Mouse (Mus musculus) cerebellum, adult 11 months (tissue): ENCODE data around the gene Pcp2.
A peak's percentile ranks its signal among the peaks of the same experiment; 100 is the strongest.

Experiments used
- DNase-seq: peaks from one replicate; pipeline ENCODE4 v3.0.0; 2022

Pcp2 gene

GRCm38 (mm10) chr8:3625445-3625844 is at the start of gene Pcp2:
Gene Pcp2 (minus strand): TSS chr8:3625545.
- no peak for DNase-seq

DNA sequence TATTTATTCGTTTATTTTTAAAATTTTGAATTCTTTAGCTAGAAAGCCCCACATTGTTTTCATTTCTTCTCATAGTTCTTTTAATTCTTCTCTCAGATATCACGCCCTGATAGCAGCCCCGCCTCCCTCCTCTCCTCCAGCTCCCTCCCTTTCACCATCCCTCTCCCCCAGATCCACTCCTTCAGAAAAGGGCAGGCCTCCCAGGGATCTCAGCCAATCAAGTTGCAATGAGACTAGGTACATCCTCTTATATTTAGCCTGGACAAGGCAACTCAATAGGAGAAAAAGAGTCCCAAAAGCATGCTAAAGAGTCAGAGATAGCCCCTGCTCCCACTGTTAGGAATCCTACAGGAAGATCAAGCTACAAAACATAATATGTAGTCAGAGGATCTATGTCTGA is 49.3 kb upstream of the Pcp2 start:
- no peak for DNase-seq

- peak; percentile 91 for DNase-seq
Observed at GRCm38 (mm10) chr8:3671980-3672491, 46.7 kb upstream of the Pcp2 start, which contains the start of gene Fcor. Gene Fcor (minus strand): TSS chr8:3672362.

- DNase-seq: no peak
Observed at GRCm38 (mm10) chr8:3670388-3670787, 45.0 kb upstream of the Pcp2 start.

DNA sequence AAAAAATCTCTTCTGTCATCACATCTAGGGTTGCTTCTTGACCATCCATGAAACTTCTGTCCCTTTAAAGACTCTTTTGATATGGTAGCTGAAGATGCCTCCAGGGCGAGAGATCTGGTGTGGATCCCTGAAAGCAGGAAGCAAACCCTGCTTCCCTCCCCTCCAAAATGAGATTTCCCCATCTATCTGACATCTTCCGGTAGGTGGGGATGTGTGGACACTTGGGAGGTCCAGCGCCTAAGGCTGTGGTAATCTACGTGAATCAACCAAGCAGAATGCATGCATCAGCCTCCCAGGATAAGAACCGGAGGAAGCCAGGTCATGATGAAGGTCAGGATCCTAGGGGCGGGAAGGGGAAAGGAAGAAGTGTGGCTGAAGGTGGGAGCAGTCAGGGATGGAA is 40.2 kb upstream of the Pcp2 start, which contains the start of gene Mcemp1:
Gene Mcemp1, plus strand, starts transcription at position 248 of the 400 bp plus-strand sequence.
- DNase-seq: no peak

- DNase-seq: no peak
Observed at GRCm38 (mm10) chr8:3664405-3664804, 39.1 kb upstream of the Pcp2 start.

GRCm38 (mm10) chr8:3660889-3661288 is 35.5 kb upstream of the Pcp2 start:
- no peak for DNase-seq

DNA sequence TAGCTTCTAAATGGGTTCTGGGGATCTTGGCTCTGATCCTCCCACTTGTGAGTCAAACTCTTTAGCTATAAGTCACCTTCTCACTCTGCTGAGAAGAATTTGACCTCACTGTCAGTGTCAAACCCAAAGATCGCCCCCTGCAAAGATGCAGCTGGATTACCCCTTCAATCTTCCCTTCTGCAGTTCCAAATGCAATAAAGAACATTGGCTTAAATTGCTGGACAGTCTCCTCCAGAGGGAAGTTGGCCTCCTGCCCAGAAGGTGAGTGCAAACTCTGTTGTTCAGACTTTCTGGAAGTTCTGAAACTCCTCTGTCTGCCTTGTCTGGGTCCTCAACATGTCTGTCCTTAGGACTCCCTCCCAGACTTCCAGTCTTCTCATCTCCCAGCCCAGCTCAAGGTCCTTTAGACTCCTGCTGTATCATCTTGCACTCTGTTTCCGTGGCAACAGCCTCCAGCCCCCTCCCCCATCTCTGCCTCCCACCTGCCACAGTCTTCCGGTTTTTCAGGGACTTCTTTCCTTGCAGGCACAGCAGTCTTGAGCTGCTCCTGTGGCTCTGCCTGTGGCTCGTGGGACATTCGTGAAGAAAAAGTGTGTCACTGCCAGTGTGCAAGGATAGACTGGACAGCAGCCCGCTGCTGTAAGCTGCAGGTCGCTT is 31.5 kb upstream of the Pcp2 start:
- no peak for DNase-seq

DNA sequence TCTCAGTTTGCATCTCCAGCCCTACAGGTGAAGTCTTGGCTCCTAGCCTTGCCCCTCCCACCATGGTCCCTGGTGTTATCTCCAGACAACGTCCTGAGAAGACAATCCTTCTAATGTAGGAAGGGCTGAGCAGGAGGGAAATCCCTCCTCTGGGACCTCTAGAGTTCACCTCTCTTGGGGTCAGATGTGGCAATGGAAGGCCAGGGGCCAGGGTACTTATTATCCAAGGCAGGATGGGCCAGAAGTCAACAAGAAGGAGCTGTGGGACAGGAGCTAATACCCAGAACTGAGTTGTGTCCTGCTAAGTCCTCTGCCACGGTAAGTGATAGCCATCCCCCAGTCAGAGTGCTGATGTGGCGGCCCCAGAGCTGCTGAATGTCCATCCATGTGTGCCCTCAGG is 30.2 kb upstream of the Pcp2 start, which contains the start of gene Retn:
Gene Retn, plus strand, starts transcription at position 245 of the 400 bp plus-strand sequence.
- DNase-seq: no peak

GRCm38 (mm10) chr8:3654726-3655508 is 29.6 kb upstream of the Pcp2 start:
- DNase-seq: no peak

GRCm38 (mm10) chr8:3652845-3653244 is 27.5 kb upstream of the Pcp2 start:
- no peak for DNase-seq

DNA sequence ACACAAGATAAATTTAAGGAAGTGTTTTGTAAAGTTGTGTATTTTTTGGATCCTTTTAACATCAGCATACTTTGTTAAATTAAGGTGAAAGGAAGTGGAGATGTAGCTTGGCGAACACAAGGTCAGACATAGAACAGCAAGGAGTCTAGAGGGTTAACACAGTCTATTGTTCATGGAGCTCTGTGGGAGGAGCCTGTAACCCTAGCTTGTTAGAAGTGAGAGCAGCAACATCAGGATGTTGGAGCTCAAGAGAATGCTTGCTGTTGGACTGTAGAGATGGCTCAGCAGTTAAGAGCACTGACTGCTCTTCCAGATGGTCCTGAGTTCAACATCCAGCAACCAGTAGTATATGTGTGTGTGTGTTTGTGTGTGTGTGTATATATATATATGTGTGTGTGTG is 23.6 kb upstream of the Pcp2 start:
- DNase-seq: no peak

- no peak for DNase-seq
Observed at GRCm38 (mm10) chr8:3648268-3648667, 22.9 kb upstream of the Pcp2 start.

- DNase-seq: no peak
Observed at GRCm38 (mm10) chr8:3647561-3647960, 22.2 kb upstream of the Pcp2 start.

- DNase-seq: no peak
Observed at GRCm38 (mm10) chr8:3646824-3647531, 21.6 kb upstream of the Pcp2 start.

DNA sequence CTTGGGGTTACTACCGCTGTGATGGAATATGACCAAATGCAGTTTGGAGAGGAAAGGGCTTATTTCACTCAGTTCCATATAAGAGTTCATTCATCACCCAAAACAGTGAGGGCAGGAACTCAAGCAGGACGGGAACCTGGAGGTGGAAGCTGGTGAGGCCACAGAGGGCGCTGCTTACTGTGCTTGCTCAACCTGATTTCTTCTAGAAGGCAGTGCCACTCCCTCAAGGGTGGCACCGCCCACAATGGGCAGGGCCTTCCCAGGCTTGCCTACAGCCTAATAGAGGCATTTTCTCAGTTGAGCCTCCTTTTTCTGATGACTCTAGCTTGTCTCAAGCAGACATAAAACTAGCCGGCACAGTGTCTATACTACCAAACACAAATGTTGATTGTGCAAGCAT is 20.5 kb upstream of the Pcp2 start:
- no peak for DNase-seq

GRCm38 (mm10) chr8:3631478-3631875 is 6.1 kb upstream of the Pcp2 start:
- no peak for DNase-seq

DNA sequence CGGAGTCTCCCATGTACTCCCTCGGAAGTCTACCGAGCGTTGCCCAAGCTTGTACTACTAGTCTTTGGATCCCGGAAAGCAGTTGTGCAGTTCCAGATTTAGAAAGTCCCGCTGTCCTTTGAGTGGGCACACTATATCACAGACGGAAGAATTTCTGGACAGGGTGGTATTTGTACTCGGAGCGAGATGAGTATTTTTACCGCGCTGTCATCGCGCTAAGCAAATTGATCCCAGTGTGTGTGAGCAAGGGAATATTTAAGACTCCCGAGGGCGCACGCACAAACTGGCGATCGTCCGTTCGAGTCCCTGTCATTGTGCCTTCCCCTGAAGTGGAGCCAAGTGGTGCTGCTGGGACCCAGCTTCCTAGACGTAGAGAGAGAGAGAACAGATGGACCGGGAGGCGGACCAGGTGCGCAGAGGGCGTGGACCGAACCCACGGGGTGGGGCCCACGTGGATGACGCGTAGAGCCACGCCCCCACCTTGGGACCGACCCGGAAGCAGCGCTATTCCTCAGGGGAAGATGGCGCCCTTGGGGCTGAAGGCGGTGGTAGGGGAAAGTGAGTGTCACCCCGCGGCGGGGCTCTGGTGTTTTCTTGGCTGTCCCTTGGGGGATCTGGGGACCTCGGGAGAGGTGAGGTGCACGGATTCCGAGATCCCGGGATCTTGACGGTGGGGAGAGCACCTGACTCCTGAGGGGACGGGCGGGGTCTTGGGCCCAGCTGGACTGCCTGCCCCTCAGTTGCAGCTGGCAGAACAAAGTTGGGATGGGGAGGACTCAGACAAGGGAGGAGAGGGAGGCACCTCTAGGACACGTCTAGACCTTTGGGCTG is 5.5 kb upstream of the Pcp2 start, which contains the start of gene Stxbp2:
Gene Stxbp2, plus strand, starts transcription at position 309 of the 831 bp plus-strand sequence.
- peak; percentile 80 for DNase-seq

- no peak for DNase-seq
Observed at GRCm38 (mm10) chr8:3628014-3628413, 2.7 kb upstream of the Pcp2 start.

DNA sequence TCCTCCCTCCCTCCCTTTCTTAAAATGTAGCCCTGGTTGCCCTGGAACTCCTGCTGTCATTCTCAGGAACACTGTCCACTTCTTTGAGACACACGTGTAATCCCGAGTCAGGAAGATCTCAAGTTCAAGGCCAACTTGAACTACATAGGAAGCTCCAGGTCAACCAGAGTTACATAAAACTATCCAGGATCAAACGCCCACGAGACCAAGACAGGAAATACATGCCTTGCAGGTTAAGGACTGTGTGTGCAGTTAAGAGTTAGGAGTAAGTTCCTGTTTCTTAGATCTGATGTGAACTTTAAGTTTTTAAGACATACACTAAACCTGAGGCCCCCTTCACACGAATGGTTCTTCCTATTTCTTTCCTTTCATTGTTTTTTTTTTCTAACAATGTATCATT is 1.6 kb upstream of the Pcp2 start:
- DNase-seq: no peak

GRCm38 (mm10) chr8:3622119-3622518 is 3.2 kb downstream of the Pcp2 start:
- no peak for DNase-seq
